Mouse (Mus musculus): ENCODE data around the gene Anks1.
"Not testable (repeated sequence)": the region's sequence is repeated elsewhere in the genome, so short reads cannot be mapped to it uniquely, and the experiment has no call there.

Anks1 gene

DNA sequence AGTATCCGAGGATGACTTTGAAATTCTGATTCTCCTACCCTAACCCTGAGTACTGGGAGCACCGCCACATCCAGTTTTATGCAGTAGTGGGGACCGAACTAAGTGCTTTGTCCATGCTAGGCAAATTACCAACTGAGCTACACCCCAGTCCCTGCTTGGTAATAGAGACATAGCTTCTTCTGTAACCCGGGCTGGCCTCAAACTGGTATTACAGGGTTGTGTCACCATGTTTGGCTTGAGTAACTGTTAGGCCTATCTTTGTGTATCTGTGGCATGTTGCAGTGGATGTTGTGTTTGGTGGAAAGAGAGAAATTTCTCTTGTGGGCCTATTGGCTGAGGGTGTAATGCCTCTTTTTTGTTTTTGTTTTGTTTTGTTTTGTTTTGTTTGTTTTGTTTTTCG is 21.2 kb downstream of the Anks1 start:
- no peak for DNase-seq (ENCODE audit: extremely low read depth, low read depth, low spot score)

DNA sequence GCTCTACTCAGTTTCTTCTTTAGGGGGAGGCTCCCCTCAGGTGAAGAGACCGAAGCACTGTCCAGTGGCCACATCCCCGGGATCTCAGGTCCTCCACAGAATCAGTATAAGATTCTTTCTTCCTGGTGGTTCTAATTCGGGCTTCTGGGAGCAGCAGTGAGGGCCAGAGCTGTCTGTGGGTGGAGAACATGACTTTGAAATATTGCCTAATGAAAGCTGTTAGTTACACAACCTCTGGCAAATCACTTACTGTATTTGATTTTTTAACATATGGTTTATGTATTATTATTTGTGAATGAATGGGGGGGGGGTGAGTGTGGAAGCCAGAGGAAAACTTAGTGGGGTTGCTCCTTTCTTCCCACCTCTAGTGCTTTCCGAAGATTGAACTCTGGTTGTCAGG is 22.7 kb downstream of the Anks1 start:
- no peak for DNase-seq (ENCODE audit: extremely low read depth, low read depth, low spot score)

DNA sequence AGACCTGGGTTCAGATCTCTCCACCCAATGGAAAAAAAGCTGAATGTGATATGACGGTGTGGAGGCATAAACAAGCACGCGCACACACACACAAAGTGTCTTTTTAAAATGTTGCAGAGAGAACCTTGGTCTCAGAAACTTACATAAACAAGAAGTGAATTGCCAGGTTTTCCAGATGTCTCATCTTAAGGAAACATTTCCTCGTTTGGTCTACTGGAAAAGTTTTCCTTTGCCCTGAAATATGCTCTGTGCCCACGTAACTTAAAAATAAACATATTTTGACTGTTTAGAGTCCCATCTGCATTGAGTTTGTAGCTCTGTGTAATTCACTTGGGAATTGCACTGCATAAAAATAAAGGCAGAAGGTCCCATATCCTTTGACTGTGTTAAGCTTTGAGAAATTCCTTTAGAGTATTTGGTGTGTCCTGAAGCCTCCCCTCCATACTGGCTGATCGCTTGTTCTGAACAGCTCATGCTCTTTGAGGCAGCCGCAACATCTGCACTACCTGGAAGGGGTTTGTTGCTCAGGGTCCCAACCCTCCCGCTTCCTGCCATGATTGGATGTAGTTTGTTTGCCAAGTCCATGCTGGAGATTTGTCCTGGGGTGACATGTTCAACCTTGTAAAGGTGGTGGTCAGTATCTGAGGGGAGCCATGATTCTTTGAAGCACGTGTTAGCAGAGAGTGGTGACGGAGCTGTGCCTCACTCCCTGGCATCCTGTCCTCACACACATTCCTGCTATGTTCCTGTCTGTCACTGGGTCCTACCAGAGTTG is 25.2 kb downstream of the Anks1 start:
- no peak for DNase-seq (ENCODE audit: extremely low read depth, low read depth, low spot score)

DNA sequence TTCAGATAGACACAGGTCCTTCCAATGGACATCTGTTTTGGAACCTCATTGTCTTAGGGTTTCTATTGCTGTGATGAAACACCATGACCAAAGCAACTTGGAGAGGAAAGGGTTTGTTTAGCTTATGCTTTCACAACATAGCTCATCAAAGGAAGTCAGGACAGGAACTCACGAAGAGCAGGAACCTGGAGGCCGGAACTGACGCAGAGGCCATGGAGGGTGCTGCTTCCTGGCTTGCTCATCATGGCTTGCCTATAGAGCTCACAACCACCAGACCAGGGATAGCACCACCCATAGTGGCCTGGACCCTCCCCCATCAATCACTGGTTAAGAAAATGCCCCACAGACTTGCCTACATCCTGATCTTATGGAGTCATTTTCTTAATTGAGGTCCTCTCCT is 26.0 kb downstream of the Anks1 start:
- no peak for DNase-seq (ENCODE audit: extremely low read depth, low read depth, low spot score)

DNA sequence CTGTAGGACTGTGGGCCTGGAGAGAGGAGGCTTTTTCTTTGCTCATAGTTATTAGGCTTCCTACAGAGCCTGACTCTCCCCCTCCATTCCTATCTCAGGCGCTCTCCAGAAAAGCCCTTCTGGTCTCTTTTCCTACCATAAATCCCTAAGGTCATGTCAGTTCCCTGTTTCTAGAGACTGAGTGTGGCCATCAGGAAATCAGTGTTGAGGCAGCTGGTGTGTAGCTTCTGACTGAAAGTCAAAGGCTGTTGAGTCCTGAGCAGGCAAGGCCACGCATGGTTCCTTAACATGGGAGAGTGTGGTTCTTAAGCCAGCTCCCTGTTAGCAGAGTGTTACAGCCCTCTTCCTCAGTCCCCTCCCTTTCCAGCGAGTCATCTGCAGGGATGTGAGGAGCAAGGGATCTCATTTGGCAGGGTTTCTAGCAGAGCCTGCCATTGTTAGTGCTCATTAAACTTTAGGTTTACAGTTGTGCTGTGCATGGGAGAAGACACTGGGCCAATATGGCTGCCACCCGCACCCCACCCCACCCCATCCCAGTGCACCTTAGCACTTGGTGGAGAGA is 28.0 kb downstream of the Anks1 start:
- no peak for DNase-seq (ENCODE audit: extremely low read depth, low read depth, low spot score)

DNA sequence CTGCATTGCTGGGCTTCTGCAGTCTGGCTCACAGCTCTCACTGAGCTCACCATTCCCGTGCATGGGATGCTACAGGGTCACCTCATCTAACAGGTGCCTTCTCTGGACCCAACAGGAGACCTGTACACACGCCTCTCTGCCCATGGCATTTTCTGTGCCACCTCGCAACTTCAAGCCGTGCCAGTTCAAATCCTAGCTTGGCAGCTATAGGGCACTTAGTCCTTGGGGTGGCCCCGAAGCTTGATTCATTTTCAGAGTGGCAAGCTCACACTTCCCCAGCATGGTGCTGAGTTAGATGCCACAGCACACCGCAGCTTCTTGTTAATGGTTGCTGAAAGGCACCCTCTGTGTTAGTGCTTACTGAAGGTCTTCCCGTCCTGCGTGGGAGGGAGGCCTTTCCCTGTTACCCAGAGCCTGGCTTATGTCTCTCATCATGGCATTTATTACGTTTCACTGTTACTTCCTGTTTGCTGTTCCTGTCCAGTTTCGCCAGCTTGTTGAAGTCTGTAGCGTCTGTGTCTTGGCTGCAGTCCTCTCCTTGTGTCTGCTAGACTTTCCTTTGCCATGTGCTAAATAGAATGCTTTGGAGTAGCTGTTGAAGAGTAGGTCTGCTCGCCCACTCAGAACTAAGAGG is 29.1 kb downstream of the Anks1 start:
- DNase-seq (ENCODE audit: extremely low read depth, low read depth, low spot score): no peak

DNA sequence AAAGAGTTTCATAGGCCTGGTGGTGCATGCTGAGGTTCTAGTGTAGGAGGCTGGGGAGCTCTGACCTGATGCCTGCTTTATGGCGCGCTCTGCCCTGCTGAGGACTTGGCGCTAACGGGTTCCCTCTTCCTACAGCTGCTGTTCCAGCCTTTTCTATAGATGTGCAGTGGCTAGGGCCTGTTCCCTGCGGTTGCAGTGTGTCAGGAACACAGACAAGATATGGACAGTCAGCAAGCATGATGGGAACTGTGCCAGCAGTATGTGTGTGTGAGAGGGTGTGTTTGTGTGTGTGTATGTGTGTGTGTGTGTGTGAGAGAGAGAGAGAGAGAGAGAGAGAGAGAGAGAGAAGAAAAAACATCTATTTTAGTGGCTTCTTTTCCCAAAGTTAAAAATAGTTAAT is 29.9 kb downstream of the Anks1 start:
- DNase-seq (ENCODE audit: extremely low read depth, low read depth, low spot score): no peak

DNA sequence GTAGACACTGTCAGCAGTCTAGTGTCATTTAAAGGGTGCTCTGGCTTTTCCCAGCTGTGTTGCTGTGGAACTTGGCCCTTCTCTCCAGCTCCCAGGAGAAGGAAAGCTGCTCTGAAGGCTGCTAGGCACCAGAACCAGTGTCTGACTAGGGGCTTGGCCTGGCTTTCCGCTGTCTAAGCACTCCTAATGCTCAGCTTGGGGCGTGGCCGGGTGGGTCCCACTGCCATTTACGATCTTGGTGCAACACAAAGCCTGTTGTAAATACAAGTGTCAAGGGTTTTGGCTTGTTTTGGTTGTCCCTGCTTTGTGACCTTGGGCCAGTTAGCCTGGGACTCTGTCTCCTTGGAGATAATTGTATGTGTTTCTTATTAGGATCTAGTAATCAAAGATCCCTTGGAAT is 31.2 kb downstream of the Anks1 start:
- no peak for DNase-seq (ENCODE audit: extremely low read depth, low read depth, low spot score)

DNA sequence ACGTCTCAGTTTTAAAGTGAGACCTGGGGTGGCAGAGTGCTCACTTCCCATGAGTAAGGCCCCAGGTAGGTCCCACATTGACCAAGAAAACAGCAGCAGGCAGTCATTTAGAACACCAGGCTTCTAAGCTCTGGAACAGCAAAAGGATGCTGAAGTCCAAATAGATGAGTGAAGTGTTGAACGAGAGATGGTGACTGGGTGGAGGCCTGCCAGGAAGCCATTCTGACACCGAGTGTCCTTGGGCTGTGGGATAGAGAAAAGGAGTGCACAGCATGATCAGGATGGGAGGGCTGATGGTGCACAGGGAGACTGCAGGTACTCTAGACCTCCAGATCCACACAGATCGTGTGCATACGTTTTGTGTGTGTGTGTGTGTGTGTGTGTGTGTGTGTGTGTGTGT is 32.1 kb downstream of the Anks1 start:
- no peak for DNase-seq (ENCODE audit: extremely low read depth, low read depth, low spot score)

DNA sequence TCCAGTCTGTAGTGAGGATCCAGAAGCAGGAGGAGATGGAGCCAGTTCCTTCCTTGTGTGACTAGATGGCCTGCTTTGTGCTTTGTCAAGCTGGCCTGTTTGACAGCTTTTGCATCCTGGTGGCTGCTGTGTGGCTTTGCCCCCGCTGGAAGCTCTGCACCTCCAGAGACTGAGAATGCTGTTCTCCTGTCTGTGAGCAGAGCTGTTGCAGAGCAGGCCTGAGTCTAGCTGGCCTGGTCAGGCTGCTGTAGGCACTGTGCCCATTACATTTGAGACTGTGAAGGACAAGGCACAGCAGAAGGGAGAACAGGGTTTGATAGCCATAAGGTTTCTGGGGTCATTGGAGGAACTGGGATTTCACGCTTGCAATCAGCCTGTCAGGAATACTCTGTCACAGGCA is 32.6 kb downstream of the Anks1 start:
- no peak for DNase-seq (ENCODE audit: extremely low read depth, low read depth, low spot score)

DNA sequence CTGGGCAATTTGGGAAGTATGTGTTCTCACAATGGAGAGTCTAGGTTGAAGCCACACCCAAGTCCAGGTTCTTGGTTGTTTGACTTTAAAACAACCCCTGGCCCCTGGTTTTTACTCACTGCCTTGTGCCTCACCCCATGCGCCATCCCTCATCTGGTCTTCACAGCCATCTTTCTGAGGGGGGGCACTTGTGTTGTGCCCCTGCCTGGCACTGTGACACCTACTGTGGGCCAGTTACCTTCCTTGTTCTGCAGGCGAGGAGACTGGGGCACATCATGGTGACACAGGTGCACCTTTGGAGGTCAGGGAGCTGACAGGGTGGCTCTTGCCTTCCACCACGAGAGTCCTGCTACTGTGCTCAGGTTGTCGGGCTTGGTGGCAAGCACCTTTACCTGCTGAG is 33.0 kb downstream of the Anks1 start:
- DNase-seq (ENCODE audit: extremely low read depth, low read depth, low spot score): no peak

DNA sequence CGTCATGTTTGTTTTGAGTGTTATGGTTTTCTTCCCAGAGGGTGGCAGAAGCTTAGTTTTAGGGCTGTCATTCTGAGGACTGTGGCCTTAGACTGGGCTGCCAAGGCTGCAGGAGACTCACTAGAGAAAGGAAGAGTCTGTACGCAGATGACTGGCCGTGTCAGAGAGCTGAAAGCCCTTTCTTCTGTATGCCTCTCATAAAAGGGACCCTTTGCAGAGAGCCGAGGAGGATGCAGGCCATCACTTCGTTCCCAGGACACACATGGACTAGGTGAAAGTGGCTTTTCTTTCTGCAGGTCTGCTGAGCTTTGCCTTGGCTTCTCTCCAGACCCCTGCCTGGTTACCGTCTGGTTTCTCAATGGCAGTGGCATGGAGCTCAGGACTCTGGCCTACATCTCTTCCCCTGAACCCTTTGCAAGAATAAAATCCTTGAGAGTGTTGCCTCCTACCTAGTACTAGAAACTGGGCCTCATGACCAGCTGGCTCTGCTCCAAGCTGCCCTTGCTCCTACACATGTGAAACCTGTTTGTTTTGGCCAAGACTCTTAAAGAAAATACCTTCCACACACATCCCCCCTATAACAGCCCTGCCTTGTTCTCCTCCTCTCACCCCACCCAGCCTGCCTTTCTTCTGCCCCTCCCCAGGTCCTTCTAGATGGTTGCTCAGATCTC is 36.6 kb downstream of the Anks1 start:
- no peak for DNase-seq (ENCODE audit: extremely low read depth, low read depth, low spot score)

DNA sequence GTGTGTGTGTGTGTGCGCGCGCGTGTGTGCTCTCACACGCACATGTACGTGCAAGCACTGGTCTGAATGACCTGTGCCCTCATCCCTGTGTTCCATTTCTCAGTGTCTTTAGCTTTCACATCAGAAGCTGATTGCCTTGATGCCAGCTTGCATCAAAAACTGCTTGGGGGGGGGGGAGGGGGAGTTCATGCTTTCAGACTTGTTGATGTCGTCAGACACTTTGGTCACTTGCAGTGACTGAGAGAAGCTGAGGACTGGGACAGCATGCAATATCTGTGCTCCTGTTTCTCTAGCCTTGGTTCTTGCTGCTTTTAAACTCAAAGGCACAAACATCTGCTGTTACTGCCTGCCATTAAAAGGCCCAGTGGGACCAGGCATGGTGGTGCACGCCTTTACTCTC is 37.3 kb downstream of the Anks1 start:
- DNase-seq (ENCODE audit: extremely low read depth, low read depth, low spot score): no peak

DNA sequence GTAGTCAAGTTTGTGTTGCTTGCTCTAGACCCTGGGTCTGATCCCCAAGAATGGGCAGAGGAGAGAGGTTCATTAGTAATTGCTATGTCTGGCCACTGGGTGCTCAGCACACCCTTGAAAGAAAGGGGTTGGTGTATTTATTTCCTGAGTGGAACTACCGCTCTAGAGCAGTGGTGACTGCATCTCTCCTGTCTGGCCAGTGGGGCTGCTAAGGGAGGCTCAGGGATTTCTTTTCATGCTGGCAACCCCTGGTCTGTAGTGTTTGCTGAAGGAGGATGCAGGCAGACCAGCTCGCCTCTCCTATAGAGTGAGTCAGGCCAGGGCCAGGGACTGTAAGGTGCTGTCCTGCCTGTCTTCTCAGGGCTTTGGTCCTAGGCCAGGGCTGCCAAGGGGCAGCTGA is 38.0 kb downstream of the Anks1 start:
- no peak for DNase-seq (ENCODE audit: extremely low read depth, low read depth, low spot score)

DNA sequence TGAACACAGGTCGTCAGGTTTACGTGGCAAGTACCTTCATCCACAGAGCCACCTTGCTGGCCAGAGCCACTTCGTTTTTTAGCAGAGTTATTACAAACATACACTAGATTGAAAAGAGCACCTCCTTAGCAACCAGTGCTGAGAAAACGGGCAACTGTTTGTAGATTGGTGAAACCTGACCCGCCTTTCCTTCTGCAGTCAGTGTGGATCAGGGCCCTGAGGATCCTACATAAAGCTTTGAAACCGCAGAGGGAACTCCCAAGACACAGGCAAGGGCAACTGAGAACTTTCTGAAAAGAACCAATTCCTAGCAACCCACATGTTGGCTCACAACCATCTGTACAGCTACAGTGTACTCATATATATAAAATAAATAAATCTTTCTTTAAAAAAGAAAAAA is 44.0 kb downstream of the Anks1 start:
- DNase-seq (ENCODE audit: extremely low read depth, low read depth, low spot score): no peak

DNA sequence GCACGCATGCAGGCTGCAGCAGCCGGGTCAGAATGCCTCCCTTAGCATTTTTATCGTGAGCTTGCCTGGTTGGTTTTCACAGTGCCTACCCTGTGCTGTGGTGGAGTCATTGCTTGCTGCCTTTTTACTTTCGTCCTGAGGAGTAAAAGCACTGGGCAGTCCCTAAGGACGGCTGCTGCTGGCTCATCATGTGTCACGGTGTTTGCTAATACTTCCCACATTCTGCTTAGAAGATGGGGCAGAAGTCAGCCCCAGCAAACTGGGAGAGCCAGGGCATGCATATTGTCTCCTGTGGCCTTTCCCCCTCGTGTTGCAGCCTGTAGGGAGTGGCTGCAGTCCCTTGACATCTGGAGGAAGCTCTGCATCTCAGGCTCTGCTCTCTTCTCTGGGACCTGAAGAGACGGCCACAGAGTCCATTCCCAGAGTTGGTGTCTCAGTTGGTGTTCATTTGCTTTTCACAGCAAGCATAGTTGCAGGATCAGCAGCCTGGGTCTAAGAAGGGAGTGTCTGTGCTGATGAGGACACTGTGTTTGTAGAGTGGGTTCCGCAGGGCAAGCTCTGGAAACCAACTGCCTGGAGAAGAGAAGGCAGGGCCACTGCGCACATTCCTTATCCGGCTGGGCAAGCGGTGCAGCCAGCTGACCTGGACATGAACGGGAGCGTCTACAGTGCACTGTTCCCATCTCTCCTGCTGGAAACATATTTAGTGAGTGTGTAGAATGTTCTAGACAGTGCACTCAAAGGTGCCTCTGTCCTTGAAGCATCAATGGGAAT is 45.7 kb downstream of the Anks1 start:
- DNase-seq (ENCODE audit: extremely low read depth, low read depth, low spot score): no peak

DNA sequence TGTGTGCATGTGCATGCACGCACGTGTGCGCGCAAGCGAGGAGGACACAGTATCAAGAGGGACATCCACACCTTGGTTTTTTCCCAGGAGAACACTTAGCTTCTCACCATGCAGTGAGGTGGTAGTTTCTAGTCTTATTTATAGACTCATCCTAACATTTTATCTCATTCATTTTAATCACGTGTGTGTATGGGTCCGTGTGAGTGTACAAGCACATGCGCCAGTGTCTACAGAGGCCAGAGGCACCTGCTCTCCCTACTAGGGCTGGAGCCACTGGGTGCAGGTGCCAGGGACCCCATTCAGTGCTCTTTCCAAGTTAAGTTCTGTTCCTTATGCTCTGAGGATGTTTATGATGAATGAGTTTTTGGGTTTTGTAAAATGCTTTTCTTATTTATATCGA is 48.5 kb downstream of the Anks1 start:
- DNase-seq (ENCODE audit: extremely low read depth, low read depth, low spot score): no peak

DNA sequence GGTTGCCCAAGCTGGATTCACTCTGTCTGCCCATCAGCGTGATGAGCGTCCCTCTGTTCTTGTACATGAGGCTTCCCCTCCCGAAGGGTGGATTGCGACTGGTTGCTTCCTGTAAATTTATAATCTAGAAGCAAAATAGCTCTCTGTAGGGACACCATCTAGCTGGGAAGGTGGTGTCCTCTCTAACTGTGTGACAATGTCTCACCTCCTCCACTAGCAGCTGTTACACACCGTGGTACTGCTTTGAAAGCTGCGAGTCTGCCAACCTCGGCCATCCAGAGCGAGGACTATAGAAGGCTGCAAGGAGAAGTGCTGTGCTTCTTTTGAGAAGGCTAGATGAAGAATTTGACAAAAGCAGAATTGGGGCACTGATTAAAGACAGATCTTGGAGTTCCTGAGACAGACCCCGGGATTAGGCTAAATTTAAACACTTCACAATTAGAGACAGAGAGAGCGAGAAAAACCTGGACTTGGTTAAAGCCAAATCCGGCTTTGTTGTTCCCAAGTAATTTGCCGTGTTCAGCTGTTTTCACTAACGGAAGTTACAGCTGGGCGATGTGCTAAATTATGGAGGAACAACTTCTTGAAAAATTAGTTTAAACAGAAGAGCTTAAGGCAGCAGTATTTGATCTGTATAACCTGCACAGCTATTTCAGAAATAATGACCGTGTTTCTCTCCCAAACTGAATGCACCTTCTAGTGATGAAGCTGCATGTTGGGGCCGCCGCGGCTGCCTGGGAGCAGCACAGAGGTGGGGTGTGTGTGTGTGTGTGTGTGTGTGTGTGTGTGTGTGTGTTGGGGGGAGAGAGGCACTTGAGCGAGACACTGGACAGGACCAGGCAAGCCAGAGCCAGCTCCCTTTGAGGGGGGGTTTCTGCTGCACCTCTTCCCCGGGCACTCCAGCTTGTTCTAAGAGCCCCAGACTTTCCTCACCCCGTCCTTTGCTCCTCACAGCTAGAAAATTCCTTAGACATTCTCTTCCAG is 51.3 kb downstream of the Anks1 start:
- no peak for DNase-seq (ENCODE audit: extremely low read depth, low read depth, low spot score)

DNA sequence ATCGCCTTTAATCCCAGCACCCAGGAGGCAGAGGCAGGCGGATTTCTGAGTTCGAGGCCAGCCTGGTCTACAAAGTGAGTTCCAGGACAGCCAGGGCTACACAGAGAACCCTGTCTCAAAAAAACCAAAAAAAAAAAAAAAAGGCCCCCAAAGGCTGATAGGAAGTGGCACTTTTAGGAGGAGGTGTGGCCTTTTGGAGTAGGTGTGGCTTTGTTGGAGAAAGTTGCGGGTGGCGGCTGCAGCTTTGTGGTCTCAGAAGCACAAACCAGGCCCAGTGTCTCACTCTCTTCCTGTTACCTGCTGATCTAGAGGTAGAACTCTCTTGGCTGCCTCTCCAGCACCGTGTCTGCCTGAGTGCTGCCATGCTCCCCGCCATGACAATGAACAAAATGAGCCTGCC is 54.0 kb downstream of the Anks1 start:
- not testable (repeated sequence) for DNase-seq (ENCODE audit: extremely low read depth, low read depth, low spot score)

DNA sequence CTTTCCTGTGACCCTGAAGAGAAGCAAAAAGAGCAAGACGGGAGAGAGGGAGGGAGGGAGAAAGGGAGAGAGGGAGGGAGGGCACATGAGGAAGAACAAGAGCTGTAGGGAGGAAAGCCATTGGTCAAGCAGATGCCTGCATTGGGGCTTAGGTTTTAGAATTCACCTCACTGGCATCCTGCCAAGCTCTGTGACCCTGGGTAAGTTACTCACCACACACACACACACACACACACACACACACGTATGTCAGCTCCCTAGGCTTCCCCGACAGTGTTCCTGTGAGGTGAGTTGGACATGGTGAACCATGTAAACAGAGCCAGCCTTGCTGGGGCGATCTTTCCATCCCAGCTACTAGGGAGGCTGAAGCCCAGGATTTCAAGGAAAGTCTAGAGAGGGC is 55.5 kb downstream of the Anks1 start:
- no peak for DNase-seq (ENCODE audit: extremely low read depth, low read depth, low spot score)
